Mouse (Mus musculus) spleen, adult 2 months (tissue): Measurements from ENCODE around the gene Macrod2. TPM values are rescaled to one million over a fixed set of nuclear protein-coding genes. Genes with fewer than 3 reads are reported as not detected.

Experiments
- DNase-seq, 2 experiments: peaks; one replicate each; pipeline versions ENCODE4 v3.0.0 to v3.0.0-alpha.2; 2012 to 2021; ENCODE audit warnings: low spot score in 2 of 2, low read depth in 1 of 2
- H3K27ac ChIP-seq: fragments of 200-500 bp; 2 replicates; pipeline ENCODE4 v1.5.1; 2012; ENCODE audit warnings: low read length, inconsistent platforms; ENCODE audit not compliant: insufficient read depth
- H3K27me3 ChIP-seq: fragments of 200-500 bp; 2 replicates; pipeline ENCODE4 v1.6.1; 2012; ENCODE audit warnings: mild to moderate bottlenecking, moderate library complexity, low read length, inconsistent platforms; ENCODE audit not compliant: control insufficient read depth, insufficient read depth
- H3K36me3 ChIP-seq: fragments of 200-500 bp; 2 replicates; pipeline ENCODE4 v1.6.1; 2012; ENCODE audit warnings: mild to moderate bottlenecking, low read length, inconsistent platforms; ENCODE audit not compliant: control insufficient read depth, insufficient read depth
- H3K4me1 ChIP-seq: fragments of 200-500 bp; 2 replicates; pipeline ENCODE4 v1.6.1; 2011; ENCODE audit warnings: inconsistent platforms; ENCODE audit not compliant: control insufficient read depth, insufficient read depth, insufficient read length
- H3K4me3 ChIP-seq: fragments of 200-500 bp; 2 replicates; pipeline ENCODE4 v1.5.1; 2011; ENCODE audit warnings: mild to moderate bottlenecking, inconsistent platforms; ENCODE audit not compliant: insufficient read depth, insufficient read length; ENCODE audit errors: extremely low read depth
- CTCF ChIP-seq: fragments of 200-500 bp; IDR thresholded peaks from 2 replicates; pipeline ENCODE4 v1.5.1; 2011; ENCODE audit warnings: mild to moderate bottlenecking, inconsistent platforms; ENCODE audit not compliant: insufficient read depth, insufficient read length, insufficient replicate concordance; ENCODE audit errors: extremely low read depth
- POLR2A ChIP-seq: fragments of 200-500 bp; IDR thresholded peaks from 2 replicates; pipeline ENCODE4 v1.6.1; 2011; ENCODE audit warnings: low read depth, low read length, inconsistent platforms
- WGBS: fragments of 180-500 bp; shearing (Covaris S2); methylation state at CpG from one replicate; pipeline ENCODE4 v1.1.7; 2018; 5-methylcytosine and 5-hydroxymethylcytosine counted together
- polyA plus RNA-seq: library from polyadenylated mRNA; depleted of rRNA; stranded (reverse); fragments of >200 nt; gene quantifications from 2 replicates; pipeline ENCODE4 v1.2.3, GENCODE M21; 2012

Gene Macrod2
- polyA plus RNA-seq, 1 experiment, result 2.2 TPM

- TF ChIP-seq CTCF, result no peak
- no peak for TF ChIP-seq POLR2A
- Histone ChIP-seq H3K4me1 (no peaks in the 10 kb centered on the region), H3K27me3 (no peaks in the 10 kb centered on the region), H3K36me3 (no peaks in the 10 kb centered on the region), H3K4me3 (no peak overlapping the region), H3K27ac (no peak overlapping the region)
- no peak for DNase-seq
- WGBS, result 75% methylated on average over 1 of the region's 1 CpGs
Observed at GRCm38 (mm10) chr2:142217371-142217770, 1822.3 kb downstream of the Macrod2 start.

GRCm38 (mm10) chr2:142222137-142222921 is 1827.2 kb downstream of the Macrod2 start:
- WGBS, result 74% methylated on average over 8 of the region's 8 CpGs
- Histone ChIP-seq H3K4me3 (no peak overlapping the region), H3K27ac (no peak overlapping the region), H3K27me3 (no peaks in the 10 kb centered on the region), H3K4me1 (no peaks in the 10 kb centered on the region), H3K36me3 (no peaks in the 10 kb centered on the region)
- no peak for DNase-seq
- no peak for TF ChIP-seq CTCF
- no peak for TF ChIP-seq POLR2A

- no peak for DNase-seq
- no peak for TF ChIP-seq POLR2A
- no peak for TF ChIP-seq CTCF
- Histone ChIP-seq H3K4me3 (no peak overlapping the region), H3K27ac (no peak overlapping the region), H3K27me3 (no peaks in the 10 kb centered on the region), H3K36me3 (no peaks in the 10 kb centered on the region), H3K4me1 (no peaks in the 10 kb centered on the region)
- 73% methylated on average over 5 of the region's 5 CpGs for WGBS
Observed at GRCm38 (mm10) chr2:142222926-142223325, 1827.8 kb downstream of the Macrod2 start.

GRCm38 (mm10) chr2:142230985-142231549 is 1836.0 kb downstream of the Macrod2 start:
- no peak for DNase-seq
- TF ChIP-seq CTCF, result no peak
- no peak for TF ChIP-seq POLR2A
- Histone ChIP-seq H3K36me3 (no peaks in the 10 kb centered on the region), H3K4me1 (no peaks in the 10 kb centered on the region), H3K4me3 (no peak overlapping the region), H3K27me3 (no peaks in the 10 kb centered on the region), H3K27ac (no peak overlapping the region)
- WGBS, result 59% methylated on average over 4 of the region's 4 CpGs

- TF ChIP-seq CTCF, result no peak
- TF ChIP-seq POLR2A, result no peak
- 66% methylated on average over 9 of the region's 9 CpGs for WGBS
- H3K27ac ChIP-seq, result no peak overlapping the region
- H3K4me3 ChIP-seq, result no peak overlapping the region
- DNase-seq, result no peak
- no peaks in the 10 kb centered on the region for H3K4me1 ChIP-seq
- H3K36me3 ChIP-seq, result no peaks in the 10 kb centered on the region
- H3K27me3 ChIP-seq, result no peaks in the 10 kb centered on the region
Observed at GRCm38 (mm10) chr2:142232828-142233227, 1837.7 kb downstream of the Macrod2 start.

- 86% methylated on average over 4 of the region's 4 CpGs for WGBS
- no peaks in the 10 kb centered on the region for H3K4me1 ChIP-seq
- TF ChIP-seq CTCF (no peak), POLR2A (no peak)
- no peaks in the 10 kb centered on the region for H3K27me3 ChIP-seq
- no peaks in the 10 kb centered on the region for H3K36me3 ChIP-seq
- H3K27ac ChIP-seq, result no peak overlapping the region
- H3K4me3 ChIP-seq, result no peak overlapping the region
- DNase-seq, result no peak
Observed at GRCm38 (mm10) chr2:142243483-142243882, 1848.4 kb downstream of the Macrod2 start.

- TF ChIP-seq POLR2A (no peak), CTCF (no peak)
- no peaks in the 10 kb centered on the region for H3K4me1 ChIP-seq
- 52% methylated on average over 4 of the region's 4 CpGs for WGBS
Observed at GRCm38 (mm10) chr2:142250383-142250782, 1855.3 kb downstream of the Macrod2 start.

More at GRCm38 (mm10) chr2:142250383-142250782, 1855.3 kb downstream of the Macrod2 start:
- Histone ChIP-seq H3K27me3 (no peaks in the 10 kb centered on the region), H3K4me3 (no peak overlapping the region), H3K27ac (no peak overlapping the region), H3K36me3 (no peaks in the 10 kb centered on the region)
- DNase-seq, result no peak
